Mouse (Mus musculus) thymus, adult 18-20 months (tissue): ENCODE results near the gene Rsrp1.

Source experiments
- DNase-seq, 2 experiments: peaks; one replicate each; pipeline ENCODE4 v3.0.0; 2022; ENCODE audit warnings: mixed read lengths in 2 of 2

Rsrp1 gene

GRCm38 (mm10) chr4:134967887-134968604, 44.7 kb downstream of the Rsrp1 start:
- no peak for DNase-seq

- no peak for DNase-seq
These were observed 45.2 kb downstream of the Rsrp1 start for GRCm38 (mm10) chr4:134968605-134968976.

GRCm38 (mm10) chr4:134975261-134975928, 52.0 kb downstream of the Rsrp1 start:
- no peak for DNase-seq

GRCm38 (mm10) chr4:134975929-134976308, 52.5 kb downstream of the Rsrp1 start:
- DNase-seq: no peak
